Mouse (Mus musculus) forebrain, embryonic 14.5 days (tissue): Measurements from ENCODE around the gene Acadvl. TPM values are rescaled to one million over a fixed set of nuclear protein-coding genes. Genes with fewer than 3 reads are reported as not detected.

Experiments
- microRNA counts: library from miRNA; unstranded; fragments of <30 nt; microRNA quantifications from one replicate; lab custom pipeline; 2016
- microRNA-seq: library from miRNA; unstranded; fragments of <30 nt; microRNA quantifications from one replicate; pipeline ENCODE4, GENCODE M21; 2016
- polyA plus RNA-seq: library from polyadenylated mRNA; unstranded; fragments of >200 nt; fragmentation: Nextera tagmentation; extraction: Ambion mirVana; gene quantifications from 2 replicates; pipeline ENCODE4 v1.2.1, GENCODE M21; 2014

The Acadvl gene
- polyA plus RNA-seq, 1 experiment from 2014 or later = 53.3 TPM

MicroRNAs within 50 kb of the gene (microRNA counts, 519-probe panel; counts per million panel counts)
- microRNA mmu-miR-324-3p (lab: Ali Mortazavi, UCI) = not detected
- microRNA mmu-miR-324-5p (lab: Ali Mortazavi, UCI) = 4,764 counts per million, percentile 70 among the panel's probes with 10 or more counts

Small RNAs within 50 kb of the gene (microRNA-seq; reads per million reads assigned to microRNA genes)
- gene Gm44349 (not detected), gene Mir324 (3,254 reads per million, percentile 89 among the genes with 10 or more reads in this experiment)

Other genes starting within 250 kb of the Acadvl start
- gene Zbtb4, start 249.5 kb downstream of the Acadvl start, polyA plus RNA-seq = 2.1 and 2.8 TPM in 2 replicates
- 0.68 and 1.4 TPM in 2 replicates for gene Chrnb1, start 219.5 kb downstream of the Acadvl start, polyA plus RNA-seq
- gene Fgf11, start 213.6 kb downstream of the Acadvl start, polyA plus RNA-seq = 2.9 and 3.0 TPM in 2 replicates
- gene Tmem102, start 209.8 kb downstream of the Acadvl start, polyA plus RNA-seq = 0.15 and 0.52 TPM in 2 replicates
- gene Gm39566, start 200.1 kb downstream of the Acadvl start, polyA plus RNA-seq = not detected in 2 replicates
- not detected in 2 replicates for gene Spem2, start 196.9 kb downstream of the Acadvl start, polyA plus RNA-seq
- 0.39 TPM in 1 of 2 replicates, not detected in the other for gene Spem1, start 193.2 kb downstream of the Acadvl start, polyA plus RNA-seq
- 15.7 and 18.4 TPM in 2 replicates for gene Nlgn2, start 177.6 kb downstream of the Acadvl start, polyA plus RNA-seq
- 307 and 386 TPM in 2 replicates for gene Tmem256, start 176.9 kb downstream of the Acadvl start, polyA plus RNA-seq
- gene Plscr3, start 169.0 kb downstream of the Acadvl start, polyA plus RNA-seq = 44.3 and 49.0 TPM in 2 replicates
- gene Tnk1, start 156.7 kb downstream of the Acadvl start, polyA plus RNA-seq = 0.32 TPM in 1 of 2 replicates, not detected in the other
- not detected in 2 replicates for gene Tmem95, start 137.4 kb downstream of the Acadvl start, polyA plus RNA-seq
- 1.1 and 1.2 TPM in 2 replicates for gene Kctd11, start 134.0 kb downstream of the Acadvl start, polyA plus RNA-seq
- gene Acap1, start 119.9 kb downstream of the Acadvl start, polyA plus RNA-seq = 0.10 and 0.17 TPM in 2 replicates
- gene 2810408A11Rik, start 114.4 kb downstream of the Acadvl start, polyA plus RNA-seq = 15.0 and 18.6 TPM in 2 replicates
- gene Neurl4, start 114.3 kb downstream of the Acadvl start, polyA plus RNA-seq = 16.7 and 23.8 TPM in 2 replicates
- 62.9 and 67.8 TPM in 2 replicates for gene Gps2, start 101.5 kb downstream of the Acadvl start, polyA plus RNA-seq
- gene Eif5a, start 93.5 kb downstream of the Acadvl start, polyA plus RNA-seq = 1,251 and 1,277 TPM in 2 replicates
- 3.9 and 4.0 TPM in 2 replicates for gene Ybx2, start 79.6 kb downstream of the Acadvl start, polyA plus RNA-seq
- gene Slc2a4, start 67.2 kb downstream of the Acadvl start, polyA plus RNA-seq = 5.5 and 6.7 TPM in 2 replicates
- gene Cldn7, start 50.6 kb downstream of the Acadvl start, polyA plus RNA-seq = not detected in 2 replicates
- 24.0 and 26.1 TPM in 2 replicates for gene Ctdnep1, start 34.3 kb downstream of the Acadvl start, polyA plus RNA-seq
- 189 and 203 TPM in 2 replicates for gene Elp5, start 32.9 kb downstream of the Acadvl start, polyA plus RNA-seq
- gene Gabarap, start 24.3 kb downstream of the Acadvl start, polyA plus RNA-seq = 701 and 779 TPM in 2 replicates
- 49.4 and 49.6 TPM in 2 replicates for gene Phf23, start 19.6 kb downstream of the Acadvl start, polyA plus RNA-seq
- 19.7 and 25.7 TPM in 2 replicates for gene Dvl2, start 14.8 kb downstream of the Acadvl start, polyA plus RNA-seq
- 19.3 and 21.0 TPM in 2 replicates for gene Dlg4, start 1.5 kb upstream of the Acadvl start, polyA plus RNA-seq
- gene Asgr1, start 38.7 kb upstream of the Acadvl start, polyA plus RNA-seq = 2.0 and 2.1 TPM in 2 replicates
- not detected in 2 replicates for gene Asgr2, start 77.2 kb upstream of the Acadvl start, polyA plus RNA-seq
- gene Mgl2, start 114.9 kb upstream of the Acadvl start, polyA plus RNA-seq = 0.72 and 1.1 TPM in 2 replicates
- gene Clec10a, start 140.8 kb upstream of the Acadvl start, polyA plus RNA-seq = 0.63 and 0.97 TPM in 2 replicates
- 0.98 and 1.1 TPM in 2 replicates for gene Slc16a11, start 197.3 kb upstream of the Acadvl start, polyA plus RNA-seq
- gene Slc16a13, start 205.7 kb upstream of the Acadvl start, polyA plus RNA-seq = 9.2 and 12.9 TPM in 2 replicates
- 4.5 and 6.3 TPM in 2 replicates for gene Bcl6b, start 214.4 kb upstream of the Acadvl start, polyA plus RNA-seq
- 202 and 245 TPM in 2 replicates for gene 0610010K14Rik, start 222.5 kb upstream of the Acadvl start, polyA plus RNA-seq
- 11.1 and 11.9 TPM in 2 replicates for gene Gm21988, start 224.4 kb upstream of the Acadvl start, polyA plus RNA-seq
- 235 and 238 TPM in 2 replicates for gene Rnasek, start 224.4 kb upstream of the Acadvl start, polyA plus RNA-seq
- 0.36 and 1.1 TPM in 2 replicates for gene Alox12, start 239.9 kb upstream of the Acadvl start, polyA plus RNA-seq